Mouse (Mus musculus) left cerebral cortex, adult 9 months (tissue): ENCODE data around the gene Ring1.
A peak's percentile ranks its signal among the peaks of the same experiment; 100 is the strongest.

Source experiments
- DNase-seq, 2 experiments: peaks; one replicate each; pipeline ENCODE4 v3.0.0; 2022; ENCODE audit warnings: low spot score in 2 of 2

Gene Ring1

GRCm38 (mm10) chr17:34024317-34024821 lies at the start of gene Ring1:
Ring1 (minus strand) TSS chr17:34024680.
- DNase-seq: peak in 1 of 2 experiments; percentile 86

- no peak for DNase-seq
Measured at GRCm38 (mm10) chr17:34072091-34072490, 47.6 kb upstream of the Ring1 start.

- DNase-seq: no peak
Measured at GRCm38 (mm10) chr17:34068864-34069263, 44.4 kb upstream of the Ring1 start.

- DNase-seq: no peak
Measured at GRCm38 (mm10) chr17:34057224-34057623, 32.7 kb upstream of the Ring1 start.

- no peak for DNase-seq
Measured at GRCm38 (mm10) chr17:34047404-34048050, 23.0 kb upstream of the Ring1 start.

GRCm38 (mm10) chr17:34045941-34046340 lies 21.5 kb upstream of the Ring1 start:
- no peak for DNase-seq

- DNase-seq: peak in 1 of 2 experiments; percentile 31
Measured at GRCm38 (mm10) chr17:34039562-34040450, 15.3 kb upstream of the Ring1 start.

GRCm38 (mm10) chr17:34038878-34039561 lies 14.5 kb upstream of the Ring1 start, which contains the start of gene Col11a2:
Col11a2 (plus strand) TSS chr17:34039437.
- DNase-seq: peak in 1 of 2 experiments; percentile 34

GRCm38 (mm10) chr17:34038440-34038839 lies 14.0 kb upstream of the Ring1 start:
- DNase-seq: peak in 1 of 2 experiments; percentile 63

- no peak for DNase-seq
Measured at GRCm38 (mm10) chr17:34037241-34037640, 12.8 kb upstream of the Ring1 start.

- DNase-seq: peak in 1 of 2 experiments; percentile 24
Measured at GRCm38 (mm10) chr17:34036647-34037046, 12.2 kb upstream of the Ring1 start.

GRCm38 (mm10) chr17:34035517-34035916 lies 11.0 kb upstream of the Ring1 start:
- no peak for DNase-seq

- peak in 1 of 2 experiments; percentile 76 for DNase-seq
Measured at GRCm38 (mm10) chr17:34034064-34034463, 9.6 kb upstream of the Ring1 start.

GRCm38 (mm10) chr17:34033441-34033840 lies 9.0 kb upstream of the Ring1 start:
- DNase-seq: peak in 1 of 2 experiments; percentile 29

- peak in 1 of 2 experiments; percentile 21 for DNase-seq
Measured at GRCm38 (mm10) chr17:34032806-34033205, 8.3 kb upstream of the Ring1 start.

- peak in 1 of 2 experiments; percentile 58 for DNase-seq
Measured at GRCm38 (mm10) chr17:34032174-34032632, 7.7 kb upstream of the Ring1 start.

GRCm38 (mm10) chr17:34031465-34032173 lies 7.1 kb upstream of the Ring1 start, which contains the start of the genes Slc39a7 and Rxrb:
Slc39a7 (minus strand) TSS chr17:34031682.
Rxrb (plus strand) TSS chr17:34031812.
- DNase-seq: peak; percentile 95 to 98

- peak in 1 of 2 experiments; percentile 9 for DNase-seq
Measured at GRCm38 (mm10) chr17:34030861-34031326, 6.4 kb upstream of the Ring1 start.

GRCm38 (mm10) chr17:34029890-34030595 lies 5.6 kb upstream of the Ring1 start:
- DNase-seq: no peak
